Mouse (Mus musculus): ENCODE results near the gene Nanos2. TPM values are rescaled to one million over a fixed set of nuclear protein-coding genes. Genes with fewer than 3 reads are reported as not detected.

Gene Nanos2
- polyA plus RNA-seq, 1 experiment from 2014 or later: 0.85 TPM

GRCm38 (mm10) chr7:19022189-19022958, 35.2 kb downstream of the Nanos2 start:
- no peak overlapping the region for H3K4me2 ChIP-seq (ENCODE audit: low read length)
- H3K9ac ChIP-seq (ENCODE audit: low read depth, low read length): no peak overlapping the region
- no peak overlapping the region for H3K27ac ChIP-seq (ENCODE audit: low read depth, low read length)
- peaks cover 13% of the 10 kb centered on the region for H3K4me1 ChIP-seq (ENCODE audit: control insufficient read depth, insufficient read depth, low read depth, low read length)
- 60% methylated on average over 18 of the region's 18 CpGs for WGBS
- no peak overlapping the region for H3K4me3 ChIP-seq (ENCODE audit: low read length)
- ATAC-seq: no peak
- peaks cover 20% of the 10 kb centered on the region for H3K27me3 ChIP-seq (replicated peaks; ENCODE audit: control insufficient read depth, insufficient read depth, low read length)
- no peaks in the 10 kb centered on the region for H3K9me3 ChIP-seq (ENCODE audit: control insufficient read depth, low read length)
- H3K36me3 ChIP-seq (ENCODE audit: control insufficient read depth, insufficient read depth, low read length): no peaks in the 10 kb centered on the region

- no peaks in the 10 kb centered on the region for H3K36me3 ChIP-seq (ENCODE audit: control insufficient read depth, insufficient read depth, low read length)
- H3K9ac ChIP-seq (ENCODE audit: low read depth, low read length): peak within 1 kb of the TSS; percentile 88
- peak within 1 kb of the TSS; percentile 92 for H3K4me3 ChIP-seq (ENCODE audit: low read length)
- 4% methylated on average over 30 of the region's 30 CpGs for WGBS
- H3K27ac ChIP-seq (ENCODE audit: low read depth, low read length): peak within 1 kb of the TSS; percentile 75; the same call in 1 of the 2 replicates
- ATAC-seq: peak; percentile 38
- H3K9me3 ChIP-seq (ENCODE audit: control insufficient read depth, low read length): no peaks in the 10 kb centered on the region
- H3K4me2 ChIP-seq (ENCODE audit: low read length): peak within 1 kb of the TSS; percentile 93
- H3K27me3 ChIP-seq (replicated peaks; ENCODE audit: control insufficient read depth, insufficient read depth, low read length): peaks cover 20% of the 10 kb centered on the region
- peaks cover 13% of the 10 kb centered on the region for H3K4me1 ChIP-seq (ENCODE audit: control insufficient read depth, insufficient read depth, low read depth, low read length)
Measured at GRCm38 (mm10) chr7:19023357-19023814, 36.2 kb downstream of the Nanos2 start, which contains the start of gene Foxa3. Gene Foxa3 (minus strand): TSS chr7:19023538.

- peak within 1 kb of the TSS; percentile 88 for H3K9ac ChIP-seq (ENCODE audit: low read depth, low read length)
- H3K4me3 ChIP-seq (ENCODE audit: low read length): peak within 1 kb of the TSS; percentile 92
- no peaks in the 10 kb centered on the region for H3K9me3 ChIP-seq (ENCODE audit: control insufficient read depth, low read length)
- WGBS: 0% methylated on average over 33 of the region's 50 CpGs
- H3K27me3 ChIP-seq (replicated peaks; ENCODE audit: control insufficient read depth, insufficient read depth, low read length): peaks cover 20% of the 10 kb centered on the region
- peak; percentile 96 for ATAC-seq
- peak within 1 kb of the TSS; percentile 75; the same call in 1 of the 2 replicates for H3K27ac ChIP-seq (ENCODE audit: low read depth, low read length)
- peaks cover 13% of the 10 kb centered on the region for H3K4me1 ChIP-seq (ENCODE audit: control insufficient read depth, insufficient read depth, low read depth, low read length)
- peaks cover 6% of the 10 kb centered on the region; the same call in 1 of the 2 replicates for H3K36me3 ChIP-seq (ENCODE audit: control insufficient read depth, insufficient read depth, low read length)
- peak within 1 kb of the TSS; percentile 93 for H3K4me2 ChIP-seq (ENCODE audit: low read length)
Measured at GRCm38 (mm10) chr7:19024096-19024506, 36.9 kb downstream of the Nanos2 start, which contains the start of gene Sympk. Gene Sympk (plus strand): TSS chr7:19024377.

- ATAC-seq: peak; percentile 64
- Histone ChIP-seq H3K9ac (ENCODE audit: low read depth, low read length) (peak overlapping the region; percentile 88), H3K4me2 (ENCODE audit: low read length) (peak overlapping the region; percentile 93), H3K36me3 (ENCODE audit: control insufficient read depth, insufficient read depth, low read length) (peaks cover 9% of the 10 kb centered on the region; the same call in 1 of the 2 replicates), H3K9me3 (ENCODE audit: control insufficient read depth, low read length) (no peaks in the 10 kb centered on the region), H3K4me3 (ENCODE audit: low read length) (peak overlapping the region; percentile 92), H3K4me1 (ENCODE audit: control insufficient read depth, insufficient read depth, low read depth, low read length) (peaks cover 13% of the 10 kb centered on the region), H3K27me3 (replicated peaks; ENCODE audit: control insufficient read depth, insufficient read depth, low read length) (peaks cover 20% of the 10 kb centered on the region), H3K27ac (ENCODE audit: low read depth, low read length) (peak overlapping the region; percentile 75; the same call in 1 of the 2 replicates)
- WGBS: 2% methylated on average over 36 of the region's 36 CpGs
Measured at GRCm38 (mm10) chr7:19024581-19025255, 37.5 kb downstream of the Nanos2 start.

- Histone ChIP-seq H3K36me3 (ENCODE audit: control insufficient read depth, insufficient read depth, low read length) (peaks cover 25% of the 10 kb centered on the region), H3K9me3 (ENCODE audit: control insufficient read depth, low read length) (no peaks in the 10 kb centered on the region), H3K27ac (ENCODE audit: low read depth, low read length) (no peak overlapping the region), H3K4me2 (ENCODE audit: low read length) (no peak overlapping the region), H3K9ac (ENCODE audit: low read depth, low read length) (no peak overlapping the region), H3K27me3 (replicated peaks; ENCODE audit: control insufficient read depth, insufficient read depth, low read length) (peaks cover 6% of the 10 kb centered on the region), H3K4me1 (ENCODE audit: control insufficient read depth, insufficient read depth, low read depth, low read length) (peaks cover 13% of the 10 kb centered on the region), H3K4me3 (ENCODE audit: low read length) (no peak overlapping the region)
- no peak for ATAC-seq
Measured at GRCm38 (mm10) chr7:19028067-19028466, 40.9 kb downstream of the Nanos2 start.

GRCm38 (mm10) chr7:19029084-19029653, 42.0 kb downstream of the Nanos2 start:
- peaks cover 13% of the 10 kb centered on the region for H3K4me1 ChIP-seq (ENCODE audit: control insufficient read depth, insufficient read depth, low read depth, low read length)
- H3K4me2 ChIP-seq (ENCODE audit: low read length): no peak overlapping the region
- H3K4me3 ChIP-seq (ENCODE audit: low read length): no peak overlapping the region
- peaks cover 31% of the 10 kb centered on the region for H3K36me3 ChIP-seq (ENCODE audit: control insufficient read depth, insufficient read depth, low read length)
- no peaks in the 10 kb centered on the region for H3K27me3 ChIP-seq (replicated peaks; ENCODE audit: control insufficient read depth, insufficient read depth, low read length)
- ATAC-seq: peak; percentile 27
- WGBS: 66% methylated on average over 6 of the region's 6 CpGs
- no peak overlapping the region for H3K27ac ChIP-seq (ENCODE audit: low read depth, low read length)
- H3K9me3 ChIP-seq (ENCODE audit: control insufficient read depth, low read length): no peaks in the 10 kb centered on the region
- H3K9ac ChIP-seq (ENCODE audit: low read depth, low read length): no peak overlapping the region

GRCm38 (mm10) chr7:19031641-19032040, 44.4 kb downstream of the Nanos2 start:
- ATAC-seq: no peak
- H3K4me2 ChIP-seq (ENCODE audit: low read length): no peak overlapping the region
- no peaks in the 10 kb centered on the region for H3K9me3 ChIP-seq (ENCODE audit: control insufficient read depth, low read length)
- no peak overlapping the region for H3K4me3 ChIP-seq (ENCODE audit: low read length)
- H3K9ac ChIP-seq (ENCODE audit: low read depth, low read length): no peak overlapping the region
- WGBS: 19% methylated on average over 4 of the region's 4 CpGs
- H3K27me3 ChIP-seq (replicated peaks; ENCODE audit: control insufficient read depth, insufficient read depth, low read length): no peaks in the 10 kb centered on the region
- H3K4me1 ChIP-seq (ENCODE audit: control insufficient read depth, insufficient read depth, low read depth, low read length): no peaks in the 10 kb centered on the region
- H3K27ac ChIP-seq (ENCODE audit: low read depth, low read length): no peak overlapping the region
- H3K36me3 ChIP-seq (ENCODE audit: control insufficient read depth, insufficient read depth, low read length): peaks cover 48% of the 10 kb centered on the region

Measured in hindbrain, embryonic 16.5 days (tissue).